Mouse (Mus musculus) embryo, embryonic 11.5 days (tissue): ENCODE measurements at regions not wholly inside any gene's neighbourhood (a gene's known extent, or its start where the extent isn't known, plus 50 kb on each side); places are given as distances from the start of the nearest gene placed in this dataset.

Experiments used
- DNase-seq: peaks from one replicate; pipeline ENCODE4 v3.0.0-alpha.2; 2012; ENCODE audit warnings: low read depth, low spot score

GRCm38 (mm10) chr10:87432306-87432705 lies 61.2 kb downstream of the Ascl1 start:
- no peak for DNase-seq

DNA sequence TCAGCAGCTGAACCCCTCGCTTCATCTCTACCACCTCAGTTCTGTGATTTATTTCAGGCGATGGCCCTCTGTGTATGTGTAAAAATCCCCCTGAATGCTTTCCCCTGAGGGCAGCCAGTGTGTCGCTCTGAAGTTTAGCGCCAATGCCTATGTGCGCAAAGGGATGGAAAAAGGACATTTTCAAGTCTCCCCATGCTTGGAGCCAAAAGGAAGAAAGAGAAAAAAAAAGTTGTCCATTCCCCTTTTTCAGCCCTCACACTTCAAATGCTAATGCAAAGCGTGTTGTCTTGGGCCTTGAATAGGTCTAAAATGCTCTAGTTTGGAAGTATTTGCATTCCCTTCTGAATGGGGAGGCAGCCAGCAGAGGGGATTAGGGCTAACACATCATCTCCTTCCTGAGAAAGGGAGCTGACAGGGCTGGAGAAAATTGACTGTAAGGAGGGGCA lies 73.5 kb downstream of the Ascl1 start:
- DNase-seq: peak; percentile 5

- peak; percentile 4 for DNase-seq
These were observed 74.1 kb downstream of the Ascl1 start for GRCm38 (mm10) chr10:87419245-87419939.

DNA sequence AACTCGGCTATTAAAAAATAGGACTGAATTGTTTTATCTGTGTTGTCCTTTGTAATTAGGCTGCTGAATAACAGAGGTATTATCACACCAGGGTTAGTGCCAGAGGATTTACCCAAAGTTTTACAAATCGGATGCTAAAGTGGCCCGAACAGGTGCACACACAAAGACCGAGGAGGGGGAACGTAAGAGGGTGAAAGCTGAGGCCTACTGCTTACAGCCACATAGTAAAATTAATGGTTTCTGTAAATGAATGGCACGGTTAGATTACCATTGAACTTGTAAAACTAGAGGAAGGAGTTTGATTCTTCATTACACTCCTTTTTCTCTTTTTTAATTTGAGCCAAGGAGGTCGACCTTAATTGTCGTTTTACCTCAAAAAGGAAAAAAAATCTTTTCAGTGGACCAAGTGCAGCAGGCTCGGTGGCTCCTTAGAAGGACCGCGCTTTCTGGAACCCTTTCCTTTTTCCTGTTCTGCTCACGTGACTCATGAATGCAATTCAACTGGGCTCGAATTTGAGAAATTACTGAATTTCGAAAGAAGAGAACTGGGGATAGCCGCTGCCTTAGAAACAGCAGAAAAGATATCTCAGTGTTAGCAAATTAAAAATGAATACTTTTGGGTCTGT lies 99.1 kb downstream of the Ascl1 start:
- no peak for DNase-seq

- DNase-seq: no peak
These were observed 104.3 kb downstream of the Ascl1 start for GRCm38 (mm10) chr10:87389148-87389547.

- no peak for DNase-seq
These were observed 108.2 kb downstream of the Ascl1 start for GRCm38 (mm10) chr10:87385276-87385675.

- DNase-seq: no peak
These were observed 108.8 kb downstream of the Ascl1 start for GRCm38 (mm10) chr10:87384606-87385206.

GRCm38 (mm10) chr10:87351400-87352172 lies 141.9 kb downstream of the Ascl1 start:
- peak; percentile 11 for DNase-seq

DNA sequence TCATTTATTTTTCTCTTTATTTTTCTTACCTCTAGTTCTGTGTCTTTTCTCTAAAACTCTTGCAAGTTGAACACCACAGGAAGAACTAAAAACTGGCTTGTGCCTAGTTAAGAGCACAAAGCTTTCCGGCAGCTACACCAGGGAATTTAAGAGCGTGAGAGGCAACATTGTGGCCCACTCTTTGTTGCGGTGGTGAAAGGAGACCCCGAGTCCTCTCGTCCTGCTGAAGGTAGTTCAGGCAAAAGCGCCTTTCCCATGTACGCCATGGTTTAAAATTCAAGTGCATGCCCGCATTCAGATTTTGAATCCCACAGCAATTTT lies 142.4 kb downstream of the Ascl1 start:
- DNase-seq: no peak

- no peak for DNase-seq
These were observed 158.3 kb downstream of the Ascl1 start for GRCm38 (mm10) chr10:87335176-87335575.

GRCm38 (mm10) chr10:87333311-87333710 lies 160.1 kb downstream of the Ascl1 start:
- DNase-seq: no peak

- no peak for DNase-seq
These were observed 164.0 kb downstream of the Ascl1 start for GRCm38 (mm10) chr10:87329471-87329870.

GRCm38 (mm10) chr10:87325769-87326168 lies 167.7 kb downstream of the Ascl1 start:
- no peak for DNase-seq

DNA sequence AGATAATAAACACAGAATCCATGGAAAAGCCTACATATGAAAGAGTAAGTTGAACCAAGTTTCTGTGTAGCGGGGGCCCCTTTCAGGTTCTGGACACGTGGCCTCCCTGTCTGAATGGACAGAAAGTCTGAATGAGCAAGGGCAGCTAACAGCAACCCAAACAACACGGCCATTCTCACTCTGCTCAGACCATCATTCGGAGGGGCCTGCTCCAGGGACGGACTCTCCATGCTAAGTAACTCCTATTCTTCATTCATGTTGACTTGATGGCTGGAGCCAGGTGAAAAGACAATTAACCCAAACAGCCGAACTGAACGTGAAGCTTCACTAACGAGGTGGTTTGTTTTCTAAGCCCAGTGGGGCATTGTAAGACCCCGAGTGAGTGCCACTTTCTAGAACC lies 168.3 kb downstream of the Ascl1 start:
- no peak for DNase-seq

DNA sequence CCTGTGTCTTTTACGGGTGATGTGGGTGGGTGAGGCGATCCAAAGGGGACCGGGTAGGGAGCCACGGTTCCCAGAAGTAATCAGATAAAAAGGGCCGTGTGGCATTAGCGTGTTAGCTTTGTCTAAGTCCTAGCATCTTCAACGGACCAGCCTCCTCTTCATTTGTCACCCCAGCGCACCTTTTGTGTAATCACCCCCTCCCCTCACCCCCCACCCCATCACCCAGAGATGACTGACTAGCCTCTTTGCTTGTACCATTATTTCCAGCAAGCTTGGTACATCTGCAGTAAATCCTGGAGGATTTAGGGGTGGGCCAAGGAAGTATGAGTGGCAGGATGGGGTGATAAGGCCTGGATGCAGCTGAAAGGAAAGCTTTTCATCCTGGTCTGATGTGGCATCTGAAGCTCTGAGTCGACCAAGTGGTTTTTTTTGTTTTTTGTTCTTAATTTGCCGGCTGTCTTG lies 183.8 kb downstream of the Ascl1 start:
- DNase-seq: no peak

GRCm38 (mm10) chr10:87308815-87309396 lies 184.6 kb downstream of the Ascl1 start:
- DNase-seq: no peak

GRCm38 (mm10) chr10:87297166-87297565 lies 196.3 kb downstream of the Ascl1 start:
- DNase-seq: no peak

DNA sequence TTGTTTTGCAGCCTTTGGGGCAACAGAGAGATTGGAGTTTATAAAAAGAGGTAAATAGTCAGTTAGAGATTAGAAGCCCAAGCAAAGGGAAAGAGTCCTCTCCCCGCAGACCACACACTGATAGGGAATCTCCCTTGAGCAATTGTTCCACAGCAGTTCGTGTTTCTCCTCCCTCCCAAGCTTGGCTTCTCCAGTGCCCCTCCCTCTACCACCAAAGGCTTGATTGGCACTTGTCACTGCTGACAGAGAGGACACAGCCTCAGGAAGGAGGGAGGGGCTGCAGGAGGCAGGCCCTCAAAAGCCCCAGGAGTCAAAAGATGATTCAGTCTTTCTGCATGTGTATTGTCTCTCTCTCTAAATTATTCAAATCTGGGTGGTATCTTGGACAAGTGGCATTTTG lies 200.1 kb downstream of the Ascl1 start:
- no peak for DNase-seq

GRCm38 (mm10) chr10:87286831-87287230 lies 206.6 kb downstream of the Ascl1 start:
- no peak for DNase-seq

GRCm38 (mm10) chr10:87284296-87284695 lies 209.2 kb downstream of the Ascl1 start:
- no peak for DNase-seq
